Mouse (Mus musculus): ENCODE results near the gene Ces4a.

DNA sequence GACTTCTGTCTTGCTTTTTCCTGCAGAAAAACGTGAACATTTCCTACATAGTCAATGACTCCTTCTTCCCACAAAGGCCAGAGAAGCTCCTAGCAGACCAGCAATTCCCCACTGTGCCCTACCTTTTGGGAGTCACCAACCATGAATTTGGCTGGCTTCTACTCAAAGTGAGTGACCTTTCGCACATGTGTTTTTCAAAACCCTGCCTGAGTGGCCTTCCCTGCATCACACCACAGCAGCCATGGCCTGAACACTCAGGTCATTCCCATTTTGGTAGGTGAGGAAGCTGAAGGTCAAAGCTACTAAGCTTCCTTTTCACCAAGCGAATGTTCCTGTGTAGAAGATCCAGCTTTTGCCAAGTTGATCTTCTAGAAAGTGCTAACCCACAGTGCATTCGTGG is 43.0 kb upstream of the Ces4a start:
- TF ChIP-seq CTCF (IDR thresholded peaks at IDR 0.05; ENCODE audit: extremely low read depth, insufficient read depth, insufficient read length, insufficient replicate concordance) (no peak), POLR2A (IDR thresholded peaks at IDR 0.05; ENCODE audit: low read depth, low read length) (no peak)

Data from spleen, adult 2 months (tissue).